Mouse (Mus musculus): Measurements from ENCODE around the gene 9930111J21Rik2.
"Not testable (repeated sequence)": the region's sequence is repeated elsewhere in the genome, so short reads cannot be mapped to it uniquely, and the experiment has no call there.

The 9930111J21Rik2 gene

GRCm38 (mm10) chr11:49077012-49077411 lies 26.0 kb upstream of the 9930111J21Rik2 start:
- no peak for DNase-seq (ENCODE audit: low spot score in 2 of 2)

- DNase-seq (ENCODE audit: low spot score in 2 of 2): not testable (repeated sequence)
Observed at GRCm38 (mm10) chr11:49076001-49076757, 25.1 kb upstream of the 9930111J21Rik2 start, which contains the start of gene Ifi47. Ifi47 (plus strand) TSS chr11:49076587.

- no peak for DNase-seq (ENCODE audit: low spot score in 2 of 2)
Observed at GRCm38 (mm10) chr11:49068358-49068757, 17.3 kb upstream of the 9930111J21Rik2 start.

- not testable (repeated sequence) for DNase-seq (ENCODE audit: low spot score in 2 of 2)
Observed at GRCm38 (mm10) chr11:49063713-49064469, 12.8 kb upstream of the 9930111J21Rik2 start, which contains the start of gene Tgtp2. Tgtp2 (minus strand) TSS chr11:49064206.

GRCm38 (mm10) chr11:49061865-49062264 lies 10.8 kb upstream of the 9930111J21Rik2 start:
- not testable (repeated sequence) for DNase-seq (ENCODE audit: low spot score in 2 of 2)

- DNase-seq (ENCODE audit: low spot score in 2 of 2): not testable (repeated sequence)
Observed at GRCm38 (mm10) chr11:49060061-49060460, 9.0 kb upstream of the 9930111J21Rik2 start.

- DNase-seq (ENCODE audit: low spot score in 2 of 2): not testable (repeated sequence)
Observed at GRCm38 (mm10) chr11:49051894-49052293, 852 bp upstream of the 9930111J21Rik2 start.

- not testable (repeated sequence) for DNase-seq (ENCODE audit: low spot score in 2 of 2)
Observed at GRCm38 (mm10) chr11:49050064-49050463, 978 bp downstream of the 9930111J21Rik2 start.

GRCm38 (mm10) chr11:49012074-49012473 lies 39.0 kb downstream of the 9930111J21Rik2 start:
- not testable (repeated sequence) for DNase-seq (ENCODE audit: low spot score in 2 of 2)

GRCm38 (mm10) chr11:49006785-49007184 lies 44.3 kb downstream of the 9930111J21Rik2 start:
- DNase-seq (ENCODE audit: low spot score in 2 of 2): not testable (repeated sequence)

- DNase-seq (ENCODE audit: low spot score in 2 of 2): not testable (repeated sequence)
Observed at GRCm38 (mm10) chr11:49006317-49006716, 44.7 kb downstream of the 9930111J21Rik2 start.

GRCm38 (mm10) chr11:49000411-49000810 lies 50.6 kb downstream of the 9930111J21Rik2 start:
- DNase-seq (ENCODE audit: low spot score in 2 of 2): not testable (repeated sequence)

GRCm38 (mm10) chr11:48994018-48994417 lies 57.0 kb downstream of the 9930111J21Rik2 start, which contains the start of gene Tgtp1:
Tgtp1 (minus strand) TSS chr11:48994172.
- DNase-seq (ENCODE audit: low spot score in 2 of 2): not testable (repeated sequence)

GRCm38 (mm10) chr11:48993296-48993695 lies 57.7 kb downstream of the 9930111J21Rik2 start:
- not testable (repeated sequence) for DNase-seq (ENCODE audit: low spot score in 2 of 2)

GRCm38 (mm10) chr11:48991740-48992520 lies 59.1 kb downstream of the 9930111J21Rik2 start, which contains the start of gene Gm12185:
Gm12185 (minus strand) TSS chr11:48992226.
- not testable (repeated sequence) for DNase-seq (ENCODE audit: low spot score in 2 of 2)

GRCm38 (mm10) chr11:48989981-48990380 lies 61.1 kb downstream of the 9930111J21Rik2 start:
- not testable (repeated sequence) for DNase-seq (ENCODE audit: low spot score in 2 of 2)

GRCm38 (mm10) chr11:48988219-48988618 lies 62.8 kb downstream of the 9930111J21Rik2 start:
- not testable (repeated sequence) for DNase-seq (ENCODE audit: low spot score in 2 of 2)

- not testable (repeated sequence) for DNase-seq (ENCODE audit: low spot score in 2 of 2)
Observed at GRCm38 (mm10) chr11:48982848-48983247, 68.2 kb downstream of the 9930111J21Rik2 start.

GRCm38 (mm10) chr11:48980052-48980451 lies 71.0 kb downstream of the 9930111J21Rik2 start:
- not testable (repeated sequence) for DNase-seq (ENCODE audit: low spot score in 2 of 2)

GRCm38 (mm10) chr11:48979251-48979650 lies 71.8 kb downstream of the 9930111J21Rik2 start, which contains the start of gene 9930111J21Rik1:
9930111J21Rik1 (minus strand) TSS chr11:48979398.
- not testable (repeated sequence) for DNase-seq (ENCODE audit: low spot score in 2 of 2)

Data from urinary bladder, postnatal 36 days (tissue).